Mouse (Mus musculus) spleen, adult 2 months (tissue): Measurements from ENCODE around the gene Sorbs2. TPM values are rescaled to one million over a fixed set of nuclear protein-coding genes. Genes with fewer than 3 reads are reported as not detected.
"Not testable (repeated sequence)": the region's sequence is repeated elsewhere in the genome, so short reads cannot be mapped to it uniquely, and the experiment has no call there.

ENCODE experiments used
- DNase-seq, 2 experiments: peaks; one replicate each; pipeline versions ENCODE4 v3.0.0 to v3.0.0-alpha.2; 2012 to 2021; ENCODE audit warnings: low spot score in 2 of 2, low read depth in 1 of 2
- H3K27ac ChIP-seq: fragments of 200-500 bp; 2 replicates; pipeline ENCODE4 v1.5.1; 2012; ENCODE audit warnings: low read length, inconsistent platforms; ENCODE audit not compliant: insufficient read depth
- H3K27me3 ChIP-seq: fragments of 200-500 bp; 2 replicates; pipeline ENCODE4 v1.6.1; 2012; ENCODE audit warnings: mild to moderate bottlenecking, moderate library complexity, low read length, inconsistent platforms; ENCODE audit not compliant: control insufficient read depth, insufficient read depth
- H3K36me3 ChIP-seq: fragments of 200-500 bp; 2 replicates; pipeline ENCODE4 v1.6.1; 2012; ENCODE audit warnings: mild to moderate bottlenecking, low read length, inconsistent platforms; ENCODE audit not compliant: control insufficient read depth, insufficient read depth
- H3K4me1 ChIP-seq: fragments of 200-500 bp; 2 replicates; pipeline ENCODE4 v1.6.1; 2011; ENCODE audit warnings: inconsistent platforms; ENCODE audit not compliant: control insufficient read depth, insufficient read depth, insufficient read length
- H3K4me3 ChIP-seq: fragments of 200-500 bp; 2 replicates; pipeline ENCODE4 v1.5.1; 2011; ENCODE audit warnings: mild to moderate bottlenecking, inconsistent platforms; ENCODE audit not compliant: insufficient read depth, insufficient read length; ENCODE audit errors: extremely low read depth
- CTCF ChIP-seq: fragments of 200-500 bp; IDR thresholded peaks from 2 replicates; pipeline ENCODE4 v1.5.1; 2011; ENCODE audit warnings: mild to moderate bottlenecking, inconsistent platforms; ENCODE audit not compliant: insufficient read depth, insufficient read length, insufficient replicate concordance; ENCODE audit errors: extremely low read depth
- POLR2A ChIP-seq: fragments of 200-500 bp; IDR thresholded peaks from 2 replicates; pipeline ENCODE4 v1.6.1; 2011; ENCODE audit warnings: low read depth, low read length, inconsistent platforms
- WGBS: fragments of 180-500 bp; shearing (Covaris S2); methylation state at CpG from one replicate; pipeline ENCODE4 v1.1.7; 2018; 5-methylcytosine and 5-hydroxymethylcytosine counted together
- polyA plus RNA-seq: library from polyadenylated mRNA; depleted of rRNA; stranded (reverse); fragments of >200 nt; gene quantifications from 2 replicates; pipeline ENCODE4 v1.2.3, GENCODE M21; 2012

The Sorbs2 gene
- polyA plus RNA-seq, 1 experiment: 25.4 TPM

DNA sequence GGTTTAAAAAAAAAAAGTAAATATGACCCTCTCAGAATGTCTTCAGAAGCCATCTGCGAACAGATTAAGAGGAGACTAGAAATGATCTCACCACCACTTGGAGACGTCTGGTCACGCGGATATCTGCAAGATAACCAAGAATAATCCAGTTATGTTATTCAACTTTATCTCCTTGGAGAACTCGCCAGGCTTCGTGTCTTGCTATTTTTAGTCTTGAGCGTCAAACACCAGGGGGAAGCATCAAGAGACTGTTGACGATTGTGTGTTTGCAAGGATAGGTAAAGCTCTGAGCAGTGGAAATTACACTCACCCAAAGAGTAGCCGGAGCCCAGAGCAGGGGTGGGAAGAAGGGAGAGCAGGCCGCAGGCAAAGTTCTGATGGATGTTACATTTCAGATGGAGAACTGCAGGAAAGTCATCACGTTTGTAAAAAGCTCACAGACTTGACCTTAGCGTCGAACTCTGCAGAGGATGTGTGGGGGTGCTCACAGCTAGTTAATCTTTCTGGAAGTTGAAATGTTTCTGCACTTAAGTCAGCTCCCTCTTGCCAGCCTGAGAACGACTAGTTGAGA lies 337.4 kb downstream of the Sorbs2 start:
- WGBS: 79% methylated on average over 14 of the region's 14 CpGs

DNA sequence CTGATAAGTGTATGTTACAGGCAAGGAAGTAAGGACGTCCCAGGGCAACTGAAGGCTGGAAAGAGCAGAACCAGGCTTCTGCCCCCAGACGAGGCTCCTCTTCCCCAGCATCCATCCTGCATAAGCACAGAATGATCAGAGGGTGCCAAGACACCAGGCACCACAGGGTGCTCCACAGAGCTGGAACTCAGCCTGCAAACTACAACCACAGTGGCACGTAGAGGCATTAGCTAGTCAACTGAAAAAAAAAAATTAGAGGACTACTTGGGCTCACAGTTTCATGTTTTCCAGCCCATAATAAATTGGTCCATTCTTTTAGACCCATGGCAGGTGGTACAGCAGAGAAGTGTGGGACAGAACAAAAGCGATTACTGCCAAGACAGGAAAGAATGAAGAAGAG lies 338.3 kb downstream of the Sorbs2 start:
- Histone ChIP-seq H3K36me3 (no peaks in the 10 kb centered on the region), H3K4me3 (no peak overlapping the region), H3K27me3 (no peaks in the 10 kb centered on the region), H3K27ac (no peak overlapping the region), H3K4me1 (no peaks in the 10 kb centered on the region)
- no peak for DNase-seq
- TF ChIP-seq POLR2A (no peak), CTCF (no peak)
- WGBS: 81% methylated on average over 4 of the region's 4 CpGs

More for the DNA sequence above, 337.4 kb downstream of the Sorbs2 start:
- no peaks in the 10 kb centered on the region for H3K4me1 ChIP-seq
- no peak overlapping the region for H3K27ac ChIP-seq
- H3K4me3 ChIP-seq: no peak overlapping the region
- TF ChIP-seq POLR2A (no peak), CTCF (no peak)
- no peaks in the 10 kb centered on the region for H3K36me3 ChIP-seq
- no peaks in the 10 kb centered on the region for H3K27me3 ChIP-seq
- no peak for DNase-seq

DNA sequence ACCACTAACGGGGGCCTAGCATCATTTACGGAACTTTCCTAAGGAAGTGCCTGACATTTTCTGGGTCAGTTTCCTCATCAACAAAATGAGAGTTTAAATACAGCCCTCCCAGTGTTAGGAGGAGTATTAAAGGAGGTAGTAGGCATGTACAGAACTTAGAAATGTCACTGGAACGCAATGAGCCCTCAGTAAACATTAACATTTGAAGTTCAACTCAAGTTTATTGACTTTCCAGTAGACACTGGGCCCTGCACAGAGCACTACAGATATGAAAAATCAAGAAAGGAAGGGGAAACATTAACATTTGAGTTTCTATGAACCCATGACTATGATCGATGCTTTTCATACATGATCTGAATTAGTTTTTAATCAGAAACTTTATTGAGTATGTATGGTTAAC lies 347.5 kb downstream of the Sorbs2 start:
- Histone ChIP-seq H3K27me3 (no peaks in the 10 kb centered on the region), H3K27ac (no peak overlapping the region), H3K4me1 (no peaks in the 10 kb centered on the region), H3K4me3 (no peak overlapping the region), H3K36me3 (no peaks in the 10 kb centered on the region)
- DNase-seq: no peak
- WGBS: 90% methylated on average over 4 of the region's 4 CpGs
- TF ChIP-seq CTCF (no peak), POLR2A (no peak)

DNA sequence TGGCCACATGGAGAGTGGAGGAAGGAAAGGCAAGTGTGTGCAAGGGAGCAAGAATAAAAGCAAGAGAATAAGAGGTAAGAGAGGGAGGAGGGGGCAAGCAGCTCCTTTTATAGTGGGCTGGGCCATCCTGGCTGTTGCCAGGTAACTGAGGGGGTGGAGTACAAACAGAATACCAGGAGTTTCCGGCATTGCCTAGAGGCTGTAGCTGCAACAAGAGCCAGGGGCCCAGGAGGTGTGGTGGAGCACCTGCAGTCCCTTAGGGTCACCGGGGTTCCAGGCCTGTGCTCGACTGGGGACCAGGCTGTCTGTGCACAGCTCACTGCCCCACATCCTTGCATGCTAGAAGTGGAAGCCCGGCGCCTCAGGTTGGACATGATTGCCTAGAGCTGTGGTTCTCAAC lies 350.1 kb downstream of the Sorbs2 start:
- no peaks in the 10 kb centered on the region for H3K4me1 ChIP-seq
- WGBS: 59% methylated on average over 5 of the region's 5 CpGs
- H3K27me3 ChIP-seq: no peaks in the 10 kb centered on the region
- TF ChIP-seq POLR2A (no peak), CTCF (no peak)
- DNase-seq: no peak
- H3K36me3 ChIP-seq: no peaks in the 10 kb centered on the region
- H3K4me3 ChIP-seq: no peak overlapping the region
- H3K27ac ChIP-seq: no peak overlapping the region

DNA sequence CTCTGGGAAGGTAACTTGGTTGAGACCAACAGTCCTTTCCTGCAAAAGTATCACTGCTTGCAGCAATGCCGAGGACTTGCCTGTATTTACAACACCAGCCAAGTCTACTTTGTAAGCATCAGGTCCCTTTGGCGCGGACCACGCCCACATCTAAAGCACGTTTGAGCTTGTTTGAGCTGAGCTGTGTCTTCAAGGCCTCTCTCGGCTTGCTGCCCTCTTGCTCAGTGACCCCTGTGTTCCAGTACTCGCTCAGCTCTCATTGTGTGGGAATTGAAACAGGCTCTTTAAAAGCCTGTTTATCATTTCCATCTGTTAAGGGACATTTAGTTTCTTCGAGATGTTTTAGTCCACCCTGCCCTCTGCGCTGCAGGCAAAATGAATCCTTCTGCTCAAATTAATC lies 350.8 kb downstream of the Sorbs2 start:
- H3K27ac ChIP-seq: no peak overlapping the region
- no peak for TF ChIP-seq POLR2A
- TF ChIP-seq CTCF: no peak
- no peaks in the 10 kb centered on the region for H3K36me3 ChIP-seq
- H3K27me3 ChIP-seq: no peaks in the 10 kb centered on the region
- no peaks in the 10 kb centered on the region for H3K4me1 ChIP-seq
- no peak overlapping the region for H3K4me3 ChIP-seq
- 77% methylated on average over 9 of the region's 9 CpGs for WGBS
- no peak for DNase-seq

DNA sequence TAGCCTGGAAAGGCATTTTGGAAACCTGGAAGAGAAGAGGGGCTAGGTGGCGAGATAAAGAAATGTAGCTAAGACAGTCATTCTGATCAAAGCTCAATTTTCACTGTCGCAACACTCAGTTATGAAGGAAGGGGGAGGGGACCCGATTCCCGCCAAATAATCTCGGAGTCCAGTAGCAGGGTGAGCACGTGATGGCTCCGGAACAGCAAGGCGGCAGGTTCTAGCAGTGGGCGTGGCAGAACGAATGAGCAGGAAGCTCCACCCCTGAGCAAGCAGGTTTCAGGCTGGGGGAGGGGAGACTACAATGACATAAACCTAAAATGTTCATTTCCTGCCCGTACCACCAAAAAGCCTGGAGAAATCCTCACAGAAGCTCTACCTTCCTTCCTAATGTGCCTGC lies 364.0 kb downstream of the Sorbs2 start:
- H3K4me3 ChIP-seq, H3K27me3 ChIP-seq, H3K36me3 ChIP-seq, H3K4me1 ChIP-seq, H3K27ac ChIP-seq, DNase-seq: not testable (repeated sequence)
- WGBS: 74% methylated on average over 11 of the region's 11 CpGs

DNA sequence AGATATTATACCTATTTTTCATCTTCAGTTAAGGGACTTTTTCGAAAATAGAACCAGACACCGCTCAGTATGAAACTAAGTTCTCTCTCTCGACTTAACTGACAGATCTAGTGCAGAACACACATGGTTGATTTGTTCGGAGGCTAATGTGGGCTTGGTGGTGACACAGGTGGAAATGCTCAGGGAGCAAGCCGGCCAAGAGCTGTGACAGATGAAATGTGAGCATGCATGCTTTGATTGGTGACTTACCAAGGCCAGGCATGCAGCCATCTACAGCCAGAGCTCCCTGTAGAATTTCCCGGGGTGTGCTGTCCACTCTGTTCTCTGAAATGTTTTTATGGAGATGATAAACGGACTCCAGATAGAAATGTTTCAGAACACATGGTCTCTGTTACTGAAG lies 364.5 kb downstream of the Sorbs2 start:
- Histone ChIP-seq H3K4me1 (no peaks in the 10 kb centered on the region), H3K27ac (no peak overlapping the region), H3K36me3 (no peaks in the 10 kb centered on the region), H3K4me3 (no peak overlapping the region), H3K27me3 (no peaks in the 10 kb centered on the region)
- DNase-seq: no peak
- no peak for TF ChIP-seq CTCF
- TF ChIP-seq POLR2A: no peak
- WGBS: 79% methylated on average over 7 of the region's 7 CpGs

DNA sequence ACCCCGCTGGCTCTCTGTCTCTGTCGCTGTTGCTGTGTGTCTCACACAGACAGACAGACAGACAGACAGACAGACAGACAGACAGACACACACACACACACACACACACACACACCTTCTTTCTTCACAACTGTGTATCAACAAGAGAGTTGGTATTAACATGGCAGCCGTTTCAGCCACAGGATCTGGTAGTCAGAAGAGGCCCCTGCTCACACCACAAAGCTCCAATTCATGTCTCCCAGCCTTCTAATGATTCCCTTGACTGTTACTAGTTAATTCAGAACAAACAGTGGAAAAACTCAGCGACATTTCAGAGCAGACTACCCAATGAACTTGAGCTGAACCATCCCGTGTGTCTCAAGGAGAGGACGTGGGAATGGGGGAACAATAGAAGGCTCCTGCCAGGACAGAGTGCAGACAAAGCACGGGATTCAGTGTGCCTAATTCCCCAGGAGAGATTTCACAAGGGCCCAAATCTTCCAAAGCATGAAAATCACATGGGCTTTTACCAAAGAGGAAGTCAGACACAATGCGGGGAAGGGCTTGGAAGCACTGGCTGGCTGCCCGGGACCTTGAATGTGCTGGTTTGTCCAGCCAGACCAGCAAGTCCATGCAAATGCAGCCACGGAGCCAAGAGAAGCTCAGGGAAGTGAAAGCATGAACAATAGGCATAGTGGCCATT lies 367.5 kb downstream of the Sorbs2 start:
- no peaks in the 10 kb centered on the region for H3K4me1 ChIP-seq
- peak in 1 of 2 experiments; percentile 8 for DNase-seq
- WGBS: 39% methylated on average over 10 of the region's 10 CpGs
- no peaks in the 10 kb centered on the region for H3K27me3 ChIP-seq
- no peak for TF ChIP-seq CTCF
- no peak for TF ChIP-seq POLR2A
- peak overlapping the region; percentile 21; the same call in 1 of the 2 replicates for H3K27ac ChIP-seq
- no peaks in the 10 kb centered on the region for H3K36me3 ChIP-seq
- no peak overlapping the region for H3K4me3 ChIP-seq
